In the genomic region with DNA sequence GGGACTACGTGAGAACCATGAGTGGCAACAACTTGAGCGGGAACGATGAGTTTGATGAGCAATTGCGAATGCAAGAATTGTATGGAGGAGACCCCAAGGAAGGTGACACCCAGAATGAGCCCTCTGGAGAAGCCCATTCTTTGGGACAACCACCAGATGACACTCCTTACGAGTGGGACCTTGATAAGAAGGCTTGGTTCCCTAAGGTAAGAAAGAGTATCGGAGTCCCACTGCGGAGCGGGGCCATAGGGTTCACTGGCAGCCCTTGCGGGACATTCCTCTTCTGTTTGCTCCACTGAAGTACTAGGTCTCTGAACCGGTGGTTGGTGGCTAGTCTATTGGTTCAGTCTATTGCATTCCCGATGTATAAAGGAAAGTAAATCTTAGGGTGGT, we compare ENCODE assay signal across 9 mouse cellular contexts. TPM values are rescaled to one million over a fixed set of nuclear protein-coding genes. Genes with fewer than 3 reads are reported as not detected.
DNase-seq lines count a peak whose midpoint lies in the region; ATAC-seq and TF ChIP-seq lines count a peak whose summit lies in the region.
"Had no signal": no experiment of that assay in that cellular context is flagged by ENCODE, and none has a peak within 500 bp of the region (broad histone marks: within the 10 kb centered on the region; RNA-seq: fewer than 3 reads in every experiment).

No protein-coding gene starts in this region.

- no peak for ATAC-seq in forebrain, embryonic 13.5 days
- ATAC-seq in liver, embryonic 14.5 days (ENCODE audit: insufficient read depth), result peak; percentile 10; the same call in 1 of the 2 replicates

- peaks cover 14% of the 10 kb centered on the region for H3K79me2 ChIP-seq in C2C12 (ENCODE audit: control insufficient read depth, insufficient read depth)

- peak overlapping the region; percentile 68 for H3K9ac ChIP-seq in forebrain, embryonic 13.5 days
- peak overlapping the region; percentile 66 for H3K9ac ChIP-seq in liver, embryonic 14.5 days (replicated peaks)

- peaks cover 2% of the 10 kb centered on the region for H3K79me3 ChIP-seq in C2C12 (ENCODE audit: low read depth)

- no peak for DNase-seq in cerebellum, adult 2 months
- DNase-seq in cerebellum, postnatal 25 days, result no peak
- DNase-seq in liver, embryonic 14.5 days (ENCODE audit: low read depth in 3 of 3, low spot score in 3 of 3), result no peak
- DNase-seq in adrenal gland, adult 2 months, result no peak
- no peak for DNase-seq in cerebellum, adult 9-11 months
- DNase-seq in left cerebral cortex, adult 18-20 months (ENCODE audit: low spot score in 2 of 2), result no peak

- H3K27me3 ChIP-seq in cerebellum, adult 2 months (ENCODE audit: control insufficient read depth, insufficient read depth, low read length), result no peaks in the 10 kb centered on the region
- no peaks in the 10 kb centered on the region for H3K27me3 ChIP-seq in C2C12 (ENCODE audit: control insufficient read depth, insufficient read depth, insufficient read length)
- H3K27me3 ChIP-seq in forebrain, embryonic 13.5 days, result no peaks in the 10 kb centered on the region
- H3K27me3 ChIP-seq in liver, embryonic 14.5 days (ENCODE audit: control insufficient read depth, insufficient read depth, low read length), result no peaks in the 10 kb centered on the region

- H3K4me2 ChIP-seq in forebrain, embryonic 13.5 days, result peak overlapping the region; percentile 61
- peak overlapping the region; percentile 49 for H3K4me2 ChIP-seq in liver, embryonic 14.5 days (ENCODE audit: low read depth)

- H3K27ac ChIP-seq in cerebellum, adult 2 months (ENCODE audit: insufficient read depth, low read length), result no peak overlapping the region
- peak overlapping the region; percentile 94; the same call in 1 of the 2 replicates for H3K27ac ChIP-seq in forebrain, embryonic 13.5 days
- no peak overlapping the region for H3K27ac ChIP-seq in liver, embryonic 14.5 days

- no peak for TF ChIP-seq EP300 in liver, embryonic 14.5 days (IDR thresholded peaks at IDR 0.05; ENCODE audit: low read depth)

- no peaks in the 10 kb centered on the region for H3K4me1 ChIP-seq in cerebellum, adult 2 months (ENCODE audit: control insufficient read depth, insufficient read depth, low read length)
- 0 out of 2 replicates have a peak, but pooled peaks cover 7% of the 10 kb centered on the region for H3K4me1 ChIP-seq in forebrain, embryonic 13.5 days
- H3K4me1 ChIP-seq in liver, embryonic 14.5 days (replicated peaks; ENCODE audit: control insufficient read depth in 2 of 2, insufficient read depth in 2 of 2, low read length in 1 of 2), result 0 out of 4 replicates have a peak, but pooled peaks cover 0 to 2% of the 10 kb centered on the region in 2 experiments

- H3ac ChIP-seq in C2C12 (ENCODE audit: control insufficient read depth, insufficient read length, low read depth), result peak overlapping the region; percentile 75

- no peak for TF ChIP-seq POLR2A in cerebellum, adult 2 months (IDR thresholded peaks at IDR 0.05; ENCODE audit: borderline replicate concordance, insufficient read depth, low read length)

- no peaks in the 10 kb centered on the region for H3K9me3 ChIP-seq in forebrain, embryonic 13.5 days (replicated peaks)
- no peaks in the 10 kb centered on the region for H3K9me3 ChIP-seq in liver, embryonic 14.5 days (ENCODE audit: control insufficient read depth, low read length)

- 8% methylated on average over 11 of the region's 11 CpGs for WGBS in cerebellum, adult 2 months
- WGBS in forebrain, embryonic 13.5 days, result 27% methylated on average over 11 of the region's 11 CpGs
- WGBS in liver, embryonic 14.5 days (ENCODE audit: insufficient replicate concordance), result 19% methylated on average over 11 of the region's 11 CpGs

- H3K4me3 ChIP-seq in cerebellum, adult 2 months (replicated peaks; ENCODE audit: insufficient read depth, low read depth, low read length), result peak overlapping the region; percentile 100
- peak overlapping the region; percentile 43 for H3K4me3 ChIP-seq in C2C12 (ENCODE audit: insufficient read depth, poor library complexity, severe bottlenecking)
- peak overlapping the region; percentile 55 for H3K4me3 ChIP-seq in forebrain, embryonic 13.5 days
- H3K4me3 ChIP-seq in liver, embryonic 14.5 days (ENCODE audit: insufficient read depth in 1 of 2, low read depth in 2 of 2, low read length in 2 of 2), result peak overlapping the region; percentile 75 to 98

- H3K36me3 ChIP-seq in C2C12 (ENCODE audit: control insufficient read depth, insufficient read depth), result peaks cover 5% of the 10 kb centered on the region
- H3K36me3 ChIP-seq in forebrain, embryonic 13.5 days (ENCODE audit: poor library complexity, severe bottlenecking), result peaks cover 10% of the 10 kb centered on the region; the same call in 1 of the 2 replicates
- H3K36me3 ChIP-seq in liver, embryonic 14.5 days (replicated peaks; ENCODE audit: control insufficient read depth, insufficient read depth, low read depth), result no peaks in the 10 kb centered on the region

- TF ChIP-seq CTCF in cerebellum, adult 2 months (IDR thresholded peaks at IDR 0.05; ENCODE audit: borderline replicate concordance, insufficient read depth, low read depth, low read length), result no peak
- TF ChIP-seq CTCF in C2C12 (IDR thresholded peaks at IDR 0.05; ENCODE audit: control insufficient read depth, insufficient read depth, insufficient read length), result no peak
- no peak for TF ChIP-seq CTCF in liver, embryonic 14.5 days (IDR thresholded peaks at IDR 0.05; ENCODE audit: low read depth)

TF ChIP-seq in C2C12, 6 proteins besides CTCF, POLR2A, EP300 and RAD21:
- TF ChIP-seq FOSL1 (IDR thresholded peaks at IDR 0.05; ENCODE audit: insufficient read depth, low read length, poor library complexity, severe bottlenecking) (no peak), MAX (IDR thresholded peaks at IDR 0.05) (no peak), MYOG (IDR thresholded peaks at IDR 0.05; ENCODE audit: control insufficient read depth, extremely low read depth, insufficient read length) (no peak), USF1 (IDR thresholded peaks at IDR 0.05; ENCODE audit: low read depth) (no peak), MYOD1 (IDR thresholded peaks at IDR 0.05; ENCODE audit: control insufficient read depth, insufficient read length, low read depth) (no peak), CEBPB (IDR thresholded peaks at IDR 0.05; ENCODE audit: low read depth) (no peak)

RNA-seq across cellular contexts. Expression of gene Htatsf1, which starts 0.6 kb away (rescaled TPM):
- polyA plus RNA-seq in cerebellum, adult 2 months (2012; rRNA removed), result 44.2 and 48.3 TPM in 2 replicates
- 12.6 TPM for polyA plus RNA-seq in C2C12 (2012; fragmentation: generic; extraction: Trizol)
- polyA plus RNA-seq in forebrain, embryonic 13.5 days (2015; fragmentation: Nextera tagmentation; extraction: Ambion mirVana), result 90.9 and 94.9 TPM in 2 replicates
- polyA plus RNA-seq in liver, embryonic 14.5 days (2012; rRNA removed), result 5.9 and 10.6 TPM in 2 replicates
- polyA plus RNA-seq in liver, embryonic 14.5 days (2014; fragmentation: Nextera tagmentation; extraction: Ambion mirVana), result 25.7 and 26.1 TPM in 2 replicates
- total RNA-seq in adrenal gland, adult 2 months (2021), result 10 to 100 TPM; 35.5 to 46.9 TPM
- 44.1 and 46.9 TPM in 2 replicates for polyA plus RNA-seq in adrenal gland, adult 2 months (2012; rRNA removed)
- total RNA-seq in left cerebral cortex, adult 18-20 months (2021), result 10 to 100 TPM; 53.2 to 57.5 TPM

RNA-seq across cellular contexts. Expression of gene Brs3, which starts 11.1 kb away (rescaled TPM):
- 0.05 and 0.10 TPM in 2 replicates for polyA plus RNA-seq in cerebellum, adult 2 months (2012; rRNA removed)
- polyA plus RNA-seq in C2C12 (2012; fragmentation: generic; extraction: Trizol), result not detected
- polyA plus RNA-seq in forebrain, embryonic 13.5 days (2015; fragmentation: Nextera tagmentation; extraction: Ambion mirVana), result 0.14 TPM in 1 of 2 replicates, not detected in the other
- polyA plus RNA-seq in liver, embryonic 14.5 days (2012; rRNA removed), result not detected in 2 replicates
- not detected in 2 replicates for polyA plus RNA-seq in liver, embryonic 14.5 days (2014; fragmentation: Nextera tagmentation; extraction: Ambion mirVana)
- not detected for total RNA-seq in adrenal gland, adult 2 months (2021)
- polyA plus RNA-seq in adrenal gland, adult 2 months (2012; rRNA removed), result not detected in 2 replicates
- not detected for total RNA-seq in left cerebral cortex, adult 18-20 months (2021)
- total RNA-seq: hematopoietic stem cell, adult 5-6 weeks had no signal

RNA-seq across cellular contexts. Expression of gene Vgll1, which starts 33.9 kb away (rescaled TPM):
- not detected in 2 replicates for polyA plus RNA-seq in cerebellum, adult 2 months (2012; rRNA removed)
- polyA plus RNA-seq in C2C12 (2012; fragmentation: generic; extraction: Trizol), result not detected
- polyA plus RNA-seq in forebrain, embryonic 13.5 days (2015; fragmentation: Nextera tagmentation; extraction: Ambion mirVana), result not detected in 2 replicates
- not detected in 2 replicates for polyA plus RNA-seq in liver, embryonic 14.5 days (2012; rRNA removed)
- not detected in 2 replicates for polyA plus RNA-seq in liver, embryonic 14.5 days (2014; fragmentation: Nextera tagmentation; extraction: Ambion mirVana)
- not detected for total RNA-seq in adrenal gland, adult 2 months (2021)
- polyA plus RNA-seq in adrenal gland, adult 2 months (2012; rRNA removed), result not detected in 2 replicates
- not detected for total RNA-seq in left cerebral cortex, adult 18-20 months (2021)
- total RNA-seq: hematopoietic stem cell, adult 5-6 weeks had no signal

Comparison
In these comparisons a context has a peak if more than half of its experiments do, and no peak if none do; other contexts are left out.
1. H3K4me3 ChIP-seq: peak in every context shown above with its lines; median percentile 100 in cerebellum, adult 2 months; 86 in liver, embryonic 14.5 days; 55 in forebrain, embryonic 13.5 days; 43 in C2C12.